Mouse (Mus musculus) spleen, postnatal 10 days (tissue): ENCODE results near the gene Gdpgp1.

Experiments
- DNase-seq, 2 experiments: peaks; one replicate each; pipeline ENCODE4 v3.0.0; 2021 to 2022; ENCODE audit warnings: low spot score in 2 of 2

The Gdpgp1 gene

DNA sequence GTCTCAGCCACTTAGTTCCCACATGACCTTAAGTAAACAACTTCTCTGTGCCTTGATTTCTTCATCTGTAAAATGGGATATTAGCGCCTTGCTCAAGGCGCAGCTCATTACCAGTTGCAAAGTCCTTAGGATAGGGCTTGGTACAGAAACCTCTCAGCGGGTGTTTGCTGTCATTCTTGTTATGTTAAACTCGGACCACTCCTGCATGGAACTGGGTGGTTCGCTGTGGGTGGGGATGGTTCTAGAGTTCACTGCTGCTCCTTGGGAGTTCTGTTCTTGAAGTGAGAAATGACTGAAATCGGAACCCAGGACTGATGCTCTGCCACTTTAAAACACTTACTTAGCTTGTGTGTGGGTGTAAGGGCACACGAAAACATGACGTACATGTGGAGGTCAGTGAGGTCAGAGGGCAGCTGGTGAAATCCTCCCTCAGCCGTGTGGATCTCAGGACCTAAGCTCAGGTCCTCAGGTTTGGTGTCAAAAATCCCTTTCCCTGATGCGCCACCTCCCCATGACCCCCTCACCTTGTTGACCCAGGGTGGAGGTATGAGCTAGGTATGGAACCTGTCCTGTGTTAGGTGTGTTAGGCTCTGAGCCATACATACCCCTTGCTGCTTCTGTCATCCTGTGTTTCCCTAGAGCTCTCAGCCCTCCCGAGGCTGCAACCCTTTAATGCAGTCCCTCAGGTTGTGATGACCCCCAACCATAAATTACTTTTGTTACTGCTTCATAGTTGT lies 32.6 kb upstream of the Gdpgp1 start:
- peak in 1 of 2 experiments; percentile 34 for DNase-seq

DNA sequence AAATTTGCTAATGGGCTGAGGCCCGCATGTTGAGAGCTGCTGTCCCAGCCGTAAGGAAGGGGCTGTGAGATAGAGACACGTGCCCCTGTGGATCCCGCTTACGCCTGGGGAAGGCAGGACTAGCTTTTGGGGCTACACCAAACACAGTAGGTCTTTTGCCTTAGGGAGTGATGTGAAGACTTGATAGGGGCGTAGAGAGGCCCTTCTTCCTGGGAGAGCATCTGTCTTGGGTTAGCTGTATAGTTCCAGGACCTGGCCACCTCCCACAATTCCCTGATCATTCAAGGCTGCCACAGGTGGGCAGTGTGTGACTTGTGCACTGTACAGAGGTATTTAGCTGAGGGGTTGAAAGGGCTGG lies 32.1 kb upstream of the Gdpgp1 start:
- DNase-seq = peak in 1 of 2 experiments; percentile 42

DNA sequence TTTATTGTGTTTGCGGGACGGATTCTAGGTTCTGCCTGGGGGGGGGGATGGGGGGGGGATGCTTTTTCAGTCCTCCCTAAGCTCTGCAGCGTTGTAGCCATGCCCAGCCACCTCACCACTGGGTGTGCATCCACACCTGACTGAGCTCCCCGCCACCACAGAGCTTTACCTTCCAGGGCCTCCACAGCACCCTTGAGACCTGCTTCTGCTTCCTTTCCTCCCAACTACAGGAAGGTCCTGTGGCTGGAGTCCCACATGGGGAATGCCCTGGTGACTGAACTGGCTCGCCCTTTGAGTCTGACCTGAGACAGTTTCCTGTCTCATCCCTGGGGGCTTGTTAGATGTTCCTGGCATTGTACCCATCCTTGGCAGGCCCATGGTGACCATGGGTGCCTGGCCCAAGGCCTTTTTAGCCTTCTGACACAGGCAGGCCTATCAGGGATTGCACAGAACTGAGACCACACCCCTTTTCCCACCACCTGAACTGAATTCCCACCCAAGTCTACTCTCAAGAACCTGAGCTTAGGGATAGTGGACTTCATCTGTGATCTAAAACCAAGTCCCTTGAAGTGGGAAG lies 31.6 kb upstream of the Gdpgp1 start:
- DNase-seq = peak; percentile 42 to 54

DNA sequence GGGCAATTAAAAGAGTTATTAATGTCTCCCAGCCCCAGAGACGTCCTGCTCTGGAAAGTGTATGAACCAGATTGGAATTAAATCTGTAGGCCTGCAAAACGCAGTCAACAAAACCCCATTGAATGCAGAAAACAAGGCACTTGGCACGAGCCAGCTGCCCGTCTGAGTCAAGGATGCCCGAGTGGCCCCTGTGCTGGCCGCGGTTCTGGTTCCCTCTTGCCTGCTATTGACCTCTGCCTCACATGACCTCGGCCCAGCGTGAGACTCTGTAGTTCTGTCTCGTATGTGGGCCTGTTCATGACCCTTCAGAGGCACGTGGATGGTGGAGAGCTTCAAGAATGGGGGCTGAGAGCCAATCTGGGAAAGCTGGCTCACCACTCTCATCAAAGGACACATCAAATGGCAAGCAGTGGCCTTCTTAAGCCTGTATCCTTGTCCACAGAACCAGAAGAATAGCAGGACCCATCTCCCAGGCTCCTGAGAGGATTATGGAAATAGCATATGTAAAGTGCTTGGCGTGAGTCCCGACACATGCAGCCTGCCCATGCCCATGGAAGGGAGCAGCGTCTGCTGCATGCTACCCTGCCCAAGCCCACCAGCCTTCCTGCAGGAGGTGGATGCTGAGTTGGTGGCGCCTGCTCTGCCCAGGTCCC lies 30.7 kb upstream of the Gdpgp1 start:
- no peak for DNase-seq

DNA sequence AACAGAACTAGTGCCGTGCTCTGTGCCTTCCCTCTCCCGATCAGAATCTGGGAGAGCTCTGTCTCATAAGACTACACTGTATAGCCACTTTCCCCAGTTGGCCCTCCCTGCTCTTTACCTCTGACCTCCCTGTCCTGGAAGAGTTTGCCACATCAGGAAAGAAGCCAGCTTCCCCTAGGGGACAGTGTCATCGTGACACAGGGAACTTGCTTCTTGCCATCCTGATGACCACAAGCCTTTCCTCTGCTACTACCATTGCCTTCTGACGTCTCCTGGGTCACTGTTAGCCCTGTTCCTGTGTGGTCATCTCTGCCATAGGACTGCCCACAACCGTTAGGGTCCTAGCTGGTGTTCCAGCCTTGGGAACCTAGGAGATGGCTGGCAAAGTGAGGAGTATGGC lies 29.7 kb upstream of the Gdpgp1 start:
- DNase-seq = no peak

DNA sequence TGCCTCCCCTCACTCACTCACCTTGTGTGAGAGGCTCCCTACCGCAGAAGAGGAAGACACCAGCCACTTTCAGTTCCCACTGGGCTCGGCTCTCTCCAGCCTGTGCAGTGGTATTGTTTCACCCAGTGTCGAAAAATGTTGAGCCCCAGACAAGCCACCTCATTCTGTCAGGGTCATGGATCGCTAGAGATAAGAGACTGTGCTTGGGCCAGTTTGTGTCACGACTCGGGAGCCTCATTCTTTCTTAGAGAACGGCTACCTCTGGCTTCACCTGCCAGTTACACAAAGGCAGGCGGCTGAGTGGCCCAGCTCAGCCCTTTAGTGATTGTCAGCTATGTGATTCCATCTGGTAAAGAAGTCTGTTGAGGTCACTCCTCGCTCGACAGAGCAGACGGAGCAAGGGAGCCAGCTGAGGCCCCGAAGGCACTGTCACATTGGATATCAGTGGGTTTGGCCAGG lies 29.0 kb upstream of the Gdpgp1 start:
- DNase-seq = peak; percentile 50 to 67

DNA sequence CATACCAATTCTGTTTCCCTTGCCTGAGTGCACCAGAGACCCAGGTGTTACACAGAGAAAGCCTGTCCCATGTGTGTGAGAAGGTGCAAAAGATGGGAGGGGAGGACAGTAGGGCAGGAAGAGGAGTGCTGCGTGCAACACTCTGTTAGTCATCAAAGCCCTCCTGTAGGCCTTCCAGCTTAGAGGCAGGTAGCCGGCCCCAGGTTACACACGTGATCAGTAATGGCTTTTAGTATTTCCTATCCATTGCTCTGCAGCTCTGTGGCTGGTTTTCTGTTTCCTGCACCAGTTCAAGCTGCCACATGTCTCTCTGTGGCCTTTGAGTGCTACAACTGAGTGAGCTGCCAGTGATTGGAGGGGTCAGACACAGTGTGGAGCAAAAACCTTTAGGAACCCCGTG lies 28.3 kb upstream of the Gdpgp1 start:
- peak in 1 of 2 experiments; percentile 43 for DNase-seq

DNA sequence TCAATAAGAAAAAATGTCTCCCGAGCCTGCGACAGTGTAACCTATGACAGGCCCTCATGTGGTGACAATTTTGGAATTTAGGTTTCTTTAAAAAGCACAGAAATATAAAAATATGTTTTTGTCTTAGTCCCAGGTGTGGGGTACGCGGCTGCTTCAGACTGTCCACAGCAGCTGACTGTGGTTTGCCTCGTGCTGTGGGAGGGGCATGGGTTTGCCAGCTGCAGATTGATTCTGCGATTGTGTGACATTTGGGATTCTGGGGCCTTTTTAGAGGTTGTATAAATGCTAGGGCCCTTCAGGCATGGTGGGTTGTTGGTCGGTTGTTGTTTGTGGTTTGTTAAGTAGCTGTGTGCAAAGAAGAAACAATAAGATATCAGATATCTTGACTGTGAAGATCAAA lies 27.7 kb upstream of the Gdpgp1 start:
- DNase-seq = peak in 1 of 2 experiments; percentile 60

DNA sequence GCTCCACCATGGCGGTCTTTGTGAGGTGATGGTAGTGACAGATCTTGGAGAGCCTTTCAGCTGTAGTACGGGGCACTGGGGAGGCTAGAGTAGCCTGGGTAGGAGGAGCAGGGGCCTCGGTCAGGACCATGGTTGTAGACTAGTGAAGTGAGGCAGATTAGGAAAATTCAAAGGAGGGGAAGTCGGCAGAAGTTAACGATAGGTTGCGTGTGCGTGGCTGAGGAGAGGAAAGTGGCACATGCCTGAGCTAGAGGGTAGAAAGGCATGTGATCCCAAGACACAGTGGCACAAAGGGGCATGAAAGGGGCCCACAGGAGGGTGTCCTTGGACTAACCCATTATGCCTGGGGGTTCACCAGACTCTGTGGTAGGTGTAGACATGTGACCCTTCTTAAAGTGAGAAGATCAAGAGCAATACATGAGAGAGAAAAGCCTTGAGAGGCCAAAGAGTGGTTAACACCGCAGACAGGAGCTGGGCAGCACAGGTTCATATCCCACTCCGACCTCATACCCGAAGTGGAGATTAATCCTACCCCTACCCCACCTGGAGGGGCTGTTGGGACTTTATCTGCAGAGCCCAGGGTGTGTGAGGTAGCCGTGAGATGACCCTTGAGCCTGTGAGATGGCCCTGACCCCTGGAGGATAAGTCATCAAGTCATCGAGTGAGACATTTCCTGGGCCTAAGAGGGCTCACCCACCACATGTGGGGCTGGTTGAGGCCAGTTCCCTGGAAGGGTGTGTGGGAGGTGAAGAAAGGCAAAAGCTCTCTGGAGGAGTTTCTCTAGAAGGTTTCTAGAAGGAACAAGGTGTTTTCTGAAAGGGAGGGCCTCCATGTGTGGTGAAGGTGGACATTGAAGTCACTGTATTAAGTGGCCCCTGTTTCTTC lies 26.7 kb upstream of the Gdpgp1 start:
- DNase-seq = peak in 1 of 2 experiments; percentile 29

DNA sequence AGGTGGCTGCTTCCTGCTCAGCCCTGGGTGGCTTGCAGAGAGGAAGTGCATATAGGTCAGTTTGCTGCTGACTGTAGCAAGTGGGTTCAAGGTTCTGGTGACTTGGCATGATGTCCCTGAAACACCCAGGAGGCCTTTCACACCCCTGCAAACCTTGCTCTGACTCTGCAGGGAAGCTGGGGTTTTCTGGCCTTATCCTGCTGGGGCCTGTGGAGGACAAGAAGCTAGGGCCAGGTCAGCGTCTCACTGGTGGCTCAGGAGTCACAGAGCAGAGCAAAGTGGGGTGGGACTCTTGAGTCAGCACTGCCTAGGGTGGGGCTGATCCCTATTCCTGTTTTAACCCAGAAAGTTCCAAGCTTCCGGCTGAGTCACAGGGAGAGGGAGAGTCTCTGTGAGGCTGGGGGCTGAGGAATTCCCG lies 25.3 kb upstream of the Gdpgp1 start:
- DNase-seq = peak in 1 of 2 experiments; percentile 58

DNA sequence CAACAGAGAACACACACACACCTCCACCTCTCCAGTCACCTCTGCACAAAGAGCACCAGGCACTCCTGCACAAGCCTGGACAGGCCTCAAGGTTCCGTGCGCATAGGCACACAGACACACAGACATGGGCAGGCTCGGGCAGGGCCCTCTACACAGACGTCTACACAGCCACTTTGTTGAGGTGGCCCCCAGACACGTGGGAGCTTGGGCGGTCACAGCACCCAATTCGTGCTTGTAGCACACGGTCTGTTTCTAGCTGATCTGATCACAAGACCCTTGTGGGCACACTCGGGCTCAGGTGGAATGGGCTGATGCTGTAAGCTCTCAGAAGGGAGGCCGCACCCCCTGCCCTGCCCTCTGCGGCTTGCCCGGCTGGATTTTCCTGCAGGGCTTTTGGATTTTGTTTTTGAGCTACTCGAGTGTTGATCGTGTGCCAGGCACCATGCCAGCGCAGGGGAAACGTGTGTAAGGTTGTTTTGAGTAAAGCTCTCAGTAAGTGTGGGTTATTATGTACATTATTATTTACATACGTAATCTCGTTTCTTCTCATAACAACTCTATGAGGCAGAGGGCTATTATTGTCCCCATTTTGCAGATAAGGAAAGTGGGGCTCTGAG lies 24.5 kb upstream of the Gdpgp1 start:
- DNase-seq = peak; percentile 68 to 69

DNA sequence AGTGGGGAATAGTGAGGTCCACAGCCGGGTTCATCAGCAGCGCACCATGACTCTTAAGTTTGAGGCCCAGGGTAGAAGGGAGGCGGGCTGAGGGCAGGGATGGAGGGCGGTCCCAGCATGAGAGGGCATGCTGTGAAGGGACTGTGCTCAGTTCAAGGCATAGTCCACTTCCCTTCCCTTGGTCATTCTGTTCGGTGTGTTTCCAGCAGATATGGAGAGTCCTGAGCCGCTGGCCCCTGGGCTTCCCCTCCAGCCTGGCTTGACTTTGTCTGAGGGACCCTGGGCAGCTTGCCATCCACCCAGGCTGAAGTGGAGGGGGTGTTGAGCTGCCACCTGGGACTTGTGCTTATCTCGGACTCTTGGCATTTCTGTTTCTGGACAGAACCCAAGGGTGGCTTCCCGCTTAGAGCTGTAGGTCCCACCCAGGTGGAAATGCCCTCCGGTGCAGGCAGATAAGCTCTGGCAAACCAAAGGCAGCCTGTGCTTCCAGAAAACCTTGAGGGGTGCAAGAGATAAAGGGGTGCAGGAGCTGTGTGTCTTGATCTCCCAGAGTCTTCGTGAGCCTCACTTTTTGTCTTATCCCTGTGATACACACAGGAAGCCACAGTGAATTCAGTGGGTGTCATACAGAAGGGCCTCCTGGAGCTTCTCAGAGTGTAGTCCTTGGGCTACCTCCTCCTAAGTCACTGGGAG lies 23.8 kb upstream of the Gdpgp1 start:
- peak; percentile 90 to 92 for DNase-seq

DNA sequence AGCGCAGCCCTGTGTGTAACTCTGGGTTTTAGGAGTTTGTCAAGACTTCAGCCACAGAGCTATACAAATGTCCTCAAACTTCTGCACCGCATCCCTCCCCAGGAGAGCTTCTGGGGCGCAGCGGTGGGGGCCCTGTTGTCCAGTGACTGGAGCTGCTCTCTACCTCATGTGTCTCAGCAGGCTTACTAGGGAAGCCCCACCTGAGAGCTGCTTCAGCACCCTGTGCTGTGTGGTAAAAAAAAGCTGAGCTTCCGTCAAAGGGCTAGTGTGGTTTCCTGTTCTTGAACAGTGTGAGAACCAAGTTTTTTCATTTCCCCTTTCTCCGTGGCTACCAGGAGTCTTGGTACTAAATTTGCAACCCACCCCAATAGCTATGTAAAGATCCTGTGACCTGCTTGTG lies 23.0 kb upstream of the Gdpgp1 start:
- peak in 1 of 2 experiments; percentile 75 for DNase-seq

DNA sequence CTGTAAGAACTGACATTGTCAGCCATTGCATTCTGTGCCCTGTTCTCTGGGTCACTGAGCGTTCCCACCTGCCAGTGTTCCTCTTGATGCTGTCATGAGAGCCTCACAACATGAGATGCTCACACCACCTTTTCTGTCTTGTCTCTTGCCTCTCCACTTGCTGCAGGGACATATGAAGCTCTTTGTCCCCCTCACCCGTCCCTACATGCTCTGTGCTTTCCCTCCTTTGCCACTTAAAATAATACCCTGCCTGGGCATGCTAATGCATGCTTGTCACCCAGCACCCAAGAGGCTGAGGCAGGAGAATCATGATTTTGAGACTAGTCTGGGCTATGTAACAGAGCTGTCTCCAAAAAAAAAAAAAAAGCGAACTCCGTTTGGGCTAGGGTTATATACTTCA lies 21.7 kb upstream of the Gdpgp1 start:
- no peak for DNase-seq

DNA sequence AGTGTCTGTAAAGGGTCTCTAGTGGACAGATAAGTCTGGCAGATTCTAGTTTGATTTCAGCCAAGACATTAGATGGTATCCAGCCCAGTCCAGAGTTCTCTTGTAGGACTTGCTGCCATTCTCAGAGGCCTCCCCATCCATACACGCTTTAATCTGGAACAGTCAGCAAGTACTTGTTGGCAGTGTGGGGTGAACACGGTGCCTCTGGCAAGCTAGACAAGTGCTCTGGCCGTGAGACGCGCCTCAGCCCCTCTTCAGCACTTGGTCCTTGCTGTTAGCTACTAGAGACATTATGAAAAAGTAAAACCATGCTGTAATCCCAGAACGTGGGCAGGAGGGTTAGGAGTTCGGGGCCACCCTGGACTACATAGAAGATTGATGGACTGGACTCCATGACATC lies 19.1 kb upstream of the Gdpgp1 start:
- DNase-seq = no peak

DNA sequence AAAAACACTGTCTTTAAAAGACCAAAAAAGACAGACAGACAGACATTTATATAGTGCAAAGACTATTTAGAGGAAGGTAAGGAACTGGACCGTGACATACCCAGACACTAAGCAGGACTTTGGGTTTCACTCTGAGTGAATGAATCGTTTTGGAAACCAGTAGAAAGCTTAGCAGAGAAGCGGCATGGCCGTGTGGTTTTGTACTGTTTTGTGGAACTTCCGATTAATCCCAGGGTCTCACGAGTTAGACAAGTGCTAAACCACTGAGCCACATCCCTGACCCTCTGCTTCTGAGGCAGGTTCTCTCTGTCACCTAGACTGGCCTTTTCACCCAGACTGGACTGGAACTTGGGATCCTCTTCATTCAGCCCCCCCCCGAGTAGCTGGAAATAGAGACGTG lies 18.2 kb upstream of the Gdpgp1 start:
- DNase-seq = peak in 1 of 2 experiments; percentile 14

DNA sequence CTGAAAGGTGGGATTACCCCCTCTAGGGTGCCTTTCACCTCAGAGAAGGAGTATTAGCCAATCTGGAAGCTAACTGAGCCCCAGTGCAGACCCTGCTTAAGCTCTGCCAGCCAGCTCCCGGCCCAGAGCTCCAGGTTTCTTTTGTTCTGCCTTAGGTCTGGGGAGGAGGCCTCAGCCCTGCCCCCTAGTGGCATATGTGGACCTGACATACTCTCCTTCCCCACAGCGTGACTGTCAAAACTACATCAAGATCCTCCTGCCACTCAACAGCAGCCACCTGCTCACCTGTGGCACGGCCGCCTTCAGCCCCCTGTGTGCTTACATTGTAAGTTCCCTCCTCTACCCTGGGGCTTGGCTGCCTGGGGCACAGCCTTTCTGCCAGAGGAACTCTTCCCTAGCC lies 17.3 kb upstream of the Gdpgp1 start:
- DNase-seq = peak; percentile 84 to 89

DNA sequence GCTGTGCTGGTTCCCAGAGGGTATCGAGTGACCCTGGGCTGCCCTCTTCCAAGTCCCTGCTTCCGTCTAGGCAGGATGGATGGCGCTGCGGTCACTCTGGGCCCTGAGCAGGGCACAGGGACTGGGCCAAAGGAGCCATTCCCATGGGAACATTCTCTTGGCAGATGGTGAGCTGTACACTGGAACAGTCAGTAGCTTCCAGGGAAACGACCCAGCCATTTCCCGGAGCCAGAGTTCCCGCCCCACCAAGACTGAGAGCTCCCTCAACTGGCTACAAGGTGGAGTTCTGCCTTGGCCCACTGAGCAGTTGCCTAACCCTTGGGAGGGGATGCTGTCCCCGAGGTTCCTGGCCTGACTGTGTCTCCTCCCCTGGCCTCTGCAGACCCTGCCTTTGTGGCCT lies 16.1 kb upstream of the Gdpgp1 start:
- DNase-seq = no peak

DNA sequence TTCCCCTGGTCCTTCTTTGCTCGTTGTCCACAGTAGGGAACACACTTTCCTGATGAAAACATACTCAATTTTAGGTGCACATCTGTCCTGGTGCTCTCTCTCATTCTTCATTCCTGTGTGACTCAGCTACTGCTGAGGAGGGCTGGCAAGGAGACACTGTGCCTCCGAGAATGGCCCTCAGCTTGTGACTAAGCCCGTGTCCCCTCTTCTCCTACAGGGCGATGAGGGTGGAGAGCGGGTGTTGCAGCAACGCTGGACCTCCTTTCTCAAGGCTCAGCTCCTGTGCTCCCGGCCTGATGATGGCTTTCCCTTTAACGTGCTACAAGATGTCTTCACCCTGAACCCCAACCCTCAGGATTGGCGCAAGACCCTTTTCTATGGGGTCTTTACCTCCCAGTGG lies 14.0 kb upstream of the Gdpgp1 start:
- no peak for DNase-seq

DNA sequence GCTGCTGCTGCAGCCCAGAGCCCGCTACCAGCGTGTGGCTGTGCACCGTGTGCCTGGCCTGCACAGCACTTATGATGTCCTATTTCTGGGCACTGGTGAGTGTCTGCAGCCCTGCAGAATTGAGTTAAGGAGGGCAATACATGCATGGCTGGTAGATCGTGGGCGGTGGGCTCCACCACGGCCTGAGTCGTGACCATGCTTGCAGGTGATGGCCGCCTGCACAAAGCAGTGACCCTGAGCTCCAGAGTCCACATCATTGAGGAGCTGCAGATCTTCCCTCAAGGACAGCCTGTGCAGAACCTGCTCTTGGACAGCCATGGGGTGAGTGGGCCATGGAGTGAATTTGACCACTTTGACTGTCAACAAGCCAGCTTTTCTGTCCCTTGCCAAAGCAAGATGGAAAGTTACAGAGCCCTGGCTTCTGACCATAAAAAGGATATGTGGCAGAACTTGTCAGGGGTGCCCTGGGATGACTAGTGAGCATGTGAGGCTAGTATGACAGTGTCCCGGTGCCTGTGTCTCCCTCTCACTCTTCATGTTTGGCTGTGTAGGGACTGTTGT lies 12.3 kb upstream of the Gdpgp1 start:
- DNase-seq = peak in 1 of 2 experiments; percentile 4
